Mouse (Mus musculus): ENCODE results near the gene Slc25a47. TPM values are rescaled to one million over a fixed set of nuclear protein-coding genes. Genes with fewer than 3 reads are reported as not detected.

Slc25a47 gene
- polyA plus RNA-seq (2012; fragmentation: generic; extraction: Trizol) = 2.4 TPM
- long read RNA-seq, experiment 1 = 0 reads
- long read RNA-seq, experiment 2, partial matches to known transcripts = 0 of 7 reads
- long read RNA-seq, experiment 2, other reads (novel, unspliced or antisense) = 7 of 7 reads

GRCm38 (mm10) chr12:108835840-108836409, at the start of gene Slc25a47, which contains the start of gene Slc25a29:
TSS of gene Slc25a47 (plus strand) at chr12:108836046.
TSS of gene Slc25a29 (minus strand) at chr12:108835883.
- no peak for TF ChIP-seq FOSL1 (IDR thresholded peaks at IDR 0.05; ENCODE audit: insufficient read depth, low read length, poor library complexity, severe bottlenecking)
- no peak for TF ChIP-seq MYOD1 (IDR thresholded peaks at IDR 0.05; ENCODE audit: control insufficient read depth, insufficient read length, low read depth)
- no peak for TF ChIP-seq CTCF (IDR thresholded peaks at IDR 0.05; ENCODE audit: control insufficient read depth, insufficient read depth, insufficient read length)
- TF ChIP-seq CEBPB (IDR thresholded peaks at IDR 0.05; ENCODE audit: low read depth) = no peak
- no peak for TF ChIP-seq USF1 (IDR thresholded peaks at IDR 0.05; ENCODE audit: low read depth)
- no peak for TF ChIP-seq MYOG (IDR thresholded peaks at IDR 0.05; ENCODE audit: control insufficient read depth, extremely low read depth, insufficient read length)
- TF ChIP-seq MAX (IDR thresholded peaks at IDR 0.05) = peak; percentile 77

GRCm38 (mm10) chr12:108787329-108787728, 48.5 kb upstream of the Slc25a47 start:
- Histone ChIP-seq H3K79me2 (ENCODE audit: control insufficient read depth, insufficient read depth) (peaks cover 86% of the 10 kb centered on the region), H3K27me3 (ENCODE audit: control insufficient read depth, insufficient read depth, insufficient read length) (no peaks in the 10 kb centered on the region), H3K4me3 (ENCODE audit: insufficient read depth, poor library complexity, severe bottlenecking) (no peak overlapping the region), H3K79me3 (ENCODE audit: low read depth) (peaks cover 79% of the 10 kb centered on the region), H3K36me3 (ENCODE audit: control insufficient read depth, insufficient read depth) (no peaks in the 10 kb centered on the region), H3ac (ENCODE audit: control insufficient read depth, insufficient read length, low read depth) (no peak overlapping the region)
- TF ChIP-seq CEBPB (IDR thresholded peaks at IDR 0.05; ENCODE audit: low read depth) (no peak), MAX (IDR thresholded peaks at IDR 0.05) (no peak), MYOD1 (IDR thresholded peaks at IDR 0.05; ENCODE audit: control insufficient read depth, insufficient read length, low read depth) (no peak), USF1 (IDR thresholded peaks at IDR 0.05; ENCODE audit: low read depth) (no peak), FOSL1 (IDR thresholded peaks at IDR 0.05; ENCODE audit: insufficient read depth, low read length, poor library complexity, severe bottlenecking) (no peak), CTCF (IDR thresholded peaks at IDR 0.05; ENCODE audit: control insufficient read depth, insufficient read depth, insufficient read length) (no peak), MYOG (IDR thresholded peaks at IDR 0.05; ENCODE audit: control insufficient read depth, extremely low read depth, insufficient read length) (no peak)

More at GRCm38 (mm10) chr12:108835840-108836409, at the start of gene Slc25a47, which contains the start of gene Slc25a29:
- Histone ChIP-seq H3K36me3 (ENCODE audit: control insufficient read depth, insufficient read depth) (no peaks in the 10 kb centered on the region), H3ac (ENCODE audit: control insufficient read depth, insufficient read length, low read depth) (peak within 1 kb of the TSS; percentile 90), H3K4me3 (ENCODE audit: insufficient read depth, poor library complexity, severe bottlenecking) (peak within 1 kb of the TSS; percentile 52), H3K79me3 (ENCODE audit: low read depth) (peaks cover 18% of the 10 kb centered on the region), H3K27me3 (ENCODE audit: control insufficient read depth, insufficient read depth, insufficient read length) (no peaks in the 10 kb centered on the region), H3K79me2 (ENCODE audit: control insufficient read depth, insufficient read depth) (peaks cover 41% of the 10 kb centered on the region)

GRCm38 (mm10) chr12:108792152-108792545, 43.7 kb upstream of the Slc25a47 start:
- Histone ChIP-seq H3K79me2 (ENCODE audit: control insufficient read depth, insufficient read depth) (peaks cover 93% of the 10 kb centered on the region), H3K4me3 (ENCODE audit: insufficient read depth, poor library complexity, severe bottlenecking) (peak overlapping the region; percentile 82), H3K27me3 (ENCODE audit: control insufficient read depth, insufficient read depth, insufficient read length) (no peaks in the 10 kb centered on the region), H3ac (ENCODE audit: control insufficient read depth, insufficient read length, low read depth) (peak overlapping the region; percentile 99), H3K36me3 (ENCODE audit: control insufficient read depth, insufficient read depth) (peaks cover 12% of the 10 kb centered on the region), H3K79me3 (ENCODE audit: low read depth) (peaks cover 82% of the 10 kb centered on the region)
- TF ChIP-seq MAX (IDR thresholded peaks at IDR 0.05) = peak; percentile 16
- no peak for TF ChIP-seq MYOD1 (IDR thresholded peaks at IDR 0.05; ENCODE audit: control insufficient read depth, insufficient read length, low read depth)
- no peak for TF ChIP-seq USF1 (IDR thresholded peaks at IDR 0.05; ENCODE audit: low read depth)
- no peak for TF ChIP-seq CTCF (IDR thresholded peaks at IDR 0.05; ENCODE audit: control insufficient read depth, insufficient read depth, insufficient read length)
- no peak for TF ChIP-seq MYOG (IDR thresholded peaks at IDR 0.05; ENCODE audit: control insufficient read depth, extremely low read depth, insufficient read length)
- no peak for TF ChIP-seq FOSL1 (IDR thresholded peaks at IDR 0.05; ENCODE audit: insufficient read depth, low read length, poor library complexity, severe bottlenecking)
- no peak for TF ChIP-seq CEBPB (IDR thresholded peaks at IDR 0.05; ENCODE audit: low read depth)

- H3K27me3 ChIP-seq (ENCODE audit: control insufficient read depth, insufficient read depth, insufficient read length) = no peaks in the 10 kb centered on the region
- TF ChIP-seq CTCF (IDR thresholded peaks at IDR 0.05; ENCODE audit: control insufficient read depth, insufficient read depth, insufficient read length) (no peak), MAX (IDR thresholded peaks at IDR 0.05) (peak; percentile 8)
- H3K4me3 ChIP-seq (ENCODE audit: insufficient read depth, poor library complexity, severe bottlenecking) = peak within 1 kb of the TSS; percentile 98
- H3ac ChIP-seq (ENCODE audit: control insufficient read depth, insufficient read length, low read depth) = peak within 1 kb of the TSS; percentile 99
- H3K79me3 ChIP-seq (ENCODE audit: low read depth) = peaks cover 82% of the 10 kb centered on the region
- peaks cover 12% of the 10 kb centered on the region for H3K36me3 ChIP-seq (ENCODE audit: control insufficient read depth, insufficient read depth)
- H3K79me2 ChIP-seq (ENCODE audit: control insufficient read depth, insufficient read depth) = peaks cover 93% of the 10 kb centered on the region
These were observed 43.0 kb upstream of the Slc25a47 start, which contains the start of gene Yy1 for GRCm38 (mm10) chr12:108792546-108793452. TSS of gene Yy1 (plus strand) at chr12:108792973.

- TF ChIP-seq MYOD1 (IDR thresholded peaks at IDR 0.05; ENCODE audit: control insufficient read depth, insufficient read length, low read depth) (no peak), FOSL1 (IDR thresholded peaks at IDR 0.05; ENCODE audit: insufficient read depth, low read length, poor library complexity, severe bottlenecking) (no peak), MYOG (IDR thresholded peaks at IDR 0.05; ENCODE audit: control insufficient read depth, extremely low read depth, insufficient read length) (no peak), USF1 (IDR thresholded peaks at IDR 0.05; ENCODE audit: low read depth) (no peak), MAX (IDR thresholded peaks at IDR 0.05) (no peak), CEBPB (IDR thresholded peaks at IDR 0.05; ENCODE audit: low read depth) (no peak), CTCF (IDR thresholded peaks at IDR 0.05; ENCODE audit: control insufficient read depth, insufficient read depth, insufficient read length) (no peak)
- Histone ChIP-seq H3ac (ENCODE audit: control insufficient read depth, insufficient read length, low read depth) (peak overlapping the region; percentile 96), H3K36me3 (ENCODE audit: control insufficient read depth, insufficient read depth) (peaks cover 12% of the 10 kb centered on the region), H3K79me3 (ENCODE audit: low read depth) (peaks cover 82% of the 10 kb centered on the region), H3K27me3 (ENCODE audit: control insufficient read depth, insufficient read depth, insufficient read length) (no peaks in the 10 kb centered on the region), H3K4me3 (ENCODE audit: insufficient read depth, poor library complexity, severe bottlenecking) (peak overlapping the region; percentile 98), H3K79me2 (ENCODE audit: control insufficient read depth, insufficient read depth) (peaks cover 93% of the 10 kb centered on the region)
These were observed 42.3 kb upstream of the Slc25a47 start for GRCm38 (mm10) chr12:108793453-108793941.

Data from C2C12 (cell line).